Mouse (Mus musculus) lung, adult 2 months (tissue): ENCODE results near the gene Znhit3.

Experiments
- CTCF ChIP-seq: fragments of 200-500 bp; IDR thresholded peaks from 2 replicates; pipeline ENCODE4 v1.5.1; 2011; ENCODE audit warnings: mild to moderate bottlenecking, low read length, control low read depth; ENCODE audit not compliant: insufficient read depth
- POLR2A ChIP-seq: fragments of 200-500 bp; IDR thresholded peaks from 2 replicates; pipeline ENCODE4 v1.6.1; 2011; ENCODE audit warnings: low read depth, mild to moderate bottlenecking, control low read depth, low read length, borderline replicate concordance; ENCODE audit errors: extremely low read depth

DNA sequence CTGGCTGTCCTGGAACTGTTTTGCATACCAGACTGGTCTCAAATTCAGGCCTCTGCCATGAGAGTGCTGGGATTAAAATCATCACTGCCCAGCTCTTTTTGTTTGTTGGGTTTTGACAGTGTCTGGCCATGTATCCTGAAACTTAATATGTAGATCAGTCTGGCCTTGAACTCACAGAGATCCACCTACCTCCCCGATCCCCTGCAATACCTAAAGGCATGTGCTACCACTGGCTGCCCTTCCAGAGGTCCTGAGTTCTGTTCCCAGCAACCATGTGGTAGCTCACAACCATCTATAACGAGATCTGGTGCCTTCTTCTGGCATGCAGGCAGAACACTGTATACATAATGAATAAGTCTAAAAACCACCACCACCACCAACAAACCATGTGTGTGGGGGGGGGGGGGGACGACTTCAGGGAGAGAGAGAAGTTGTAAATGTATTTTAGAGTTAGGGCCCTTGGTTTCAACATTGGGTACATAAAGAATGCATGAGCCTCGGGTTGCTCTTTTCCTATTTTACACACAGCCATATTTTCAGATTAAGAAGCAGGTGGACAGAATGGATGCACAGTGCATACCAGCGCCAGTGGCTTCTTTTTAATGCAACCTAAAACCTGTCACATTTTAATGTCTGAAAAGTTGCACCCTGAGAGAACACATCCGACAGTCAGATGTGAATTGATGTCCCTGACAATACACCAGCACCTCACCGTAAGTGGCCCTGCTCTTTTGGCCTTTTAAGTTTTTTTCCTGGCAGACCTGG, 37.0 kb downstream of the Znhit3 start:
- TF ChIP-seq CTCF, result no peak
- TF ChIP-seq POLR2A, result no peak
